8 mouse cellular contexts compared by ENCODE assay signal in the genomic region with DNA sequence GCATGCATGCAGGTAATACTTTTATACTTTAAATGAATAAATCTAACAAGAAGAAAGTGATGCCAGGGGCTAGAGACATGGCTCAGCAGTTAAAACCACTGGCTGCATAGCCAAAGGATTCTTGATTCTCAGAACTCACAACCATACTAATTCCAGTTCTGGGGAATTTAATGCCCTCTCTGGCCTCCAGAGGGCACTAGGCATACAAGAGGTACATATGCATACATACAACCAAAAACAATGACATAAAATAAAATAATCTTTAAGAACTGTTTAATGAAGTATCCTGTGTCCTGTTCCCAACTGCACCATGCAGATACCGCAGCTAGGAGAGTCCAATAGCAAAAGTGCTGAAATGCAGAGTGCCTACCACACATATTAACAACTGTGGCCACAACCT. TPM values are rescaled to one million over a fixed set of nuclear protein-coding genes. Genes with fewer than 3 reads are reported as not detected.
DNase-seq lines count a peak whose midpoint lies in the region; ATAC-seq and TF ChIP-seq lines count a peak whose summit lies in the region.

No protein-coding gene starts in this region.

- no peak overlapping the region for H3K4me2 ChIP-seq in forebrain, embryonic 12.5 days
- H3K4me2 ChIP-seq in forebrain, embryonic 16.5 days (ENCODE audit: low read length), result no peak overlapping the region
- no peak overlapping the region for H3K4me2 ChIP-seq in lung, postnatal 0 days (replicated peaks; ENCODE audit: low read depth, low read length)

- H3K9me3 ChIP-seq in forebrain, embryonic 12.5 days, result no peaks in the 10 kb centered on the region
- no peaks in the 10 kb centered on the region for H3K9me3 ChIP-seq in forebrain, embryonic 16.5 days (ENCODE audit: control insufficient read depth, low read length)
- no peaks in the 10 kb centered on the region for H3K9me3 ChIP-seq in embryonic facial prominence, embryonic 10.5 days
- no peaks in the 10 kb centered on the region for H3K9me3 ChIP-seq in lung, postnatal 0 days (ENCODE audit: low read length)

- DNase-seq in left cerebral cortex, adult 18-20 months (ENCODE audit: low spot score in 2 of 2), result peak; percentile 49 to 58
- DNase-seq in left cerebral cortex, postnatal 10 days (ENCODE audit: extremely low spot score in 1 of 2, low spot score in 2 of 2), result no peak
- peak; percentile 40 for DNase-seq in R1 (ENCODE audit: low read depth, low spot score)
- DNase-seq in embryonic facial prominence, embryonic 10.5 days (ENCODE audit: low spot score), result peak; percentile 27
- peak; percentile 56 for DNase-seq in lung, postnatal 0 days (ENCODE audit: low spot score)
- DNase-seq in testis, postnatal 14 days (ENCODE audit: low spot score), result no peak

- no peak overlapping the region for H3K27ac ChIP-seq in forebrain, embryonic 12.5 days
- no peak overlapping the region for H3K27ac ChIP-seq in forebrain, embryonic 16.5 days (ENCODE audit: low read length)
- no peak overlapping the region for H3K27ac ChIP-seq in embryonic facial prominence, embryonic 10.5 days (replicated peaks)
- H3K27ac ChIP-seq in lung, postnatal 0 days (ENCODE audit: low read length), result no peak overlapping the region

- H3K9ac ChIP-seq in forebrain, embryonic 12.5 days, result no peak overlapping the region
- H3K9ac ChIP-seq in forebrain, embryonic 16.5 days (replicated peaks; ENCODE audit: low read depth, low read length), result no peak overlapping the region
- H3K9ac ChIP-seq in lung, postnatal 0 days (replicated peaks; ENCODE audit: low read depth), result no peak overlapping the region

- whole genome bisulfite sequencing in forebrain, embryonic 12.5 days, result 86% methylated on average over 1 of the region's 1 CpGs
- WGBS in forebrain, embryonic 16.5 days, result 84% methylated on average over 1 of the region's 1 CpGs
- WGBS in embryonic facial prominence, embryonic 10.5 days, result 79% methylated on average over 1 of the region's 1 CpGs
- 59% methylated on average over 1 of the region's 1 CpGs for WGBS in lung, postnatal 0 days

- no peaks in the 10 kb centered on the region for H3K27me3 ChIP-seq in forebrain, embryonic 12.5 days
- H3K27me3 ChIP-seq in forebrain, embryonic 16.5 days (replicated peaks; ENCODE audit: control insufficient read depth, insufficient read depth, low read length), result no peaks in the 10 kb centered on the region
- H3K27me3 ChIP-seq in embryonic facial prominence, embryonic 10.5 days (replicated peaks; ENCODE audit: low read depth, poor library complexity, severe bottlenecking), result no peaks in the 10 kb centered on the region
- no peaks in the 10 kb centered on the region for H3K27me3 ChIP-seq in lung, postnatal 0 days (replicated peaks; ENCODE audit: insufficient read depth, low read length)

- 0 out of 2 replicates have a peak, but pooled peaks have one; percentile 44 for ATAC-seq in forebrain, embryonic 12.5 days (ENCODE audit: low FRiP score)
- no peak for ATAC-seq in forebrain, embryonic 16.5 days
- no peak for ATAC-seq in lung, postnatal 0 days

- peak; percentile 80 for TF ChIP-seq CTCF in lung, postnatal 0 days (IDR thresholded peaks at IDR 0.05)

- intact Hi-C loops in left cerebral cortex, postnatal 10 days (cut with DNase I), result no loop called here

- no peaks in the 10 kb centered on the region for H3K4me1 ChIP-seq in forebrain, embryonic 12.5 days
- no peaks in the 10 kb centered on the region for H3K4me1 ChIP-seq in forebrain, embryonic 16.5 days (replicated peaks; ENCODE audit: control insufficient read depth, insufficient read depth, low read length)
- H3K4me1 ChIP-seq in embryonic facial prominence, embryonic 10.5 days, result no peaks in the 10 kb centered on the region
- no peaks in the 10 kb centered on the region for H3K4me1 ChIP-seq in lung, postnatal 0 days (ENCODE audit: insufficient read depth, low read depth, low read length)

- TF ChIP-seq EP300 in lung, postnatal 0 days (IDR thresholded peaks at IDR 0.05), result no peak

- peaks cover 9% of the 10 kb centered on the region; the same call in 1 of the 2 replicates for H3K36me3 ChIP-seq in forebrain, embryonic 12.5 days (replicated peaks)
- no peaks in the 10 kb centered on the region for H3K36me3 ChIP-seq in forebrain, embryonic 16.5 days (ENCODE audit: control insufficient read depth, insufficient read depth)
- peaks cover 20% of the 10 kb centered on the region for H3K36me3 ChIP-seq in embryonic facial prominence, embryonic 10.5 days (replicated peaks)
- no peaks in the 10 kb centered on the region for H3K36me3 ChIP-seq in lung, postnatal 0 days (ENCODE audit: insufficient read depth, low read length)

- no peak overlapping the region for H3K4me3 ChIP-seq in forebrain, embryonic 12.5 days (replicated peaks)
- H3K4me3 ChIP-seq in forebrain, embryonic 16.5 days (replicated peaks; ENCODE audit: low read length), result no peak overlapping the region
- H3K4me3 ChIP-seq in embryonic facial prominence, embryonic 10.5 days, result no peak overlapping the region
- no peak overlapping the region for H3K4me3 ChIP-seq in lung, postnatal 0 days (ENCODE audit: low read depth, low read length)

RNA-seq across cellular contexts. Expression of a gene that starts 20.8 kb away (rescaled TPM):
- 146 and 155 TPM in 2 replicates for polyA plus RNA-seq in forebrain, embryonic 12.5 days (2016; fragmentation: Nextera tagmentation; extraction: Ambion mirVana)
- 60.2 and 62.2 TPM in 2 replicates for polyA plus RNA-seq in forebrain, embryonic 16.5 days (2015; fragmentation: Nextera tagmentation; extraction: Ambion mirVana)
- 10 to 100 TPM; 27.3 to 32.7 TPM for total RNA-seq in left cerebral cortex, adult 18-20 months (2021)
- total RNA-seq in left cerebral cortex, postnatal 10 days (2021), result 10 to 100 TPM; 20.1 to 24.9 TPM
- 100 and 111 TPM in 2 replicates for polyA plus RNA-seq in embryonic facial prominence, embryonic 10.5 days (2016; fragmentation: Nextera tagmentation; extraction: Ambion mirVana)
- 18.9 and 20.4 TPM in 2 replicates for polyA plus RNA-seq in lung, postnatal 0 days (2015; fragmentation: Nextera tagmentation; extraction: Ambion mirVana)

Comparison
In these comparisons a context has a peak if more than half of its experiments do, and no peak if none do; other contexts are left out.
1. DNase-seq: peak in left cerebral cortex, adult 18-20 months (2 of 2), R1 (single experiment), embryonic facial prominence, embryonic 10.5 days (single experiment) and lung, postnatal 0 days (single experiment); none in left cerebral cortex, postnatal 10 days (0 of 2) and testis, postnatal 14 days (single experiment).